Mouse (Mus musculus) ES-E14 (cell line): Measurements from ENCODE around the gene Prr15.

Experiments used
- CHD2 ChIP-seq: IDR thresholded peaks from 2 replicates; pipeline ENCODE4 v1.6.1; 2014; ENCODE audit warnings: mild to moderate bottlenecking, low read depth, low read length, inconsistent platforms
- MAFK ChIP-seq: IDR thresholded peaks from 2 replicates; pipeline ENCODE4 v1.6.1; 2014; ENCODE audit warnings: mild to moderate bottlenecking, low read depth, low read length, inconsistent platforms; ENCODE audit not compliant: insufficient read depth
- ZC3H11A ChIP-seq: IDR thresholded peaks from 2 replicates; pipeline ENCODE4 v1.6.1; 2012; ENCODE audit warnings: low read depth, mild to moderate bottlenecking, inconsistent platforms, low read length, borderline replicate concordance
- ZNF384 ChIP-seq: IDR thresholded peaks from 2 replicates; pipeline ENCODE4 v1.6.1; 2012; ENCODE audit warnings: low read depth, low read length, inconsistent platforms

DNA sequence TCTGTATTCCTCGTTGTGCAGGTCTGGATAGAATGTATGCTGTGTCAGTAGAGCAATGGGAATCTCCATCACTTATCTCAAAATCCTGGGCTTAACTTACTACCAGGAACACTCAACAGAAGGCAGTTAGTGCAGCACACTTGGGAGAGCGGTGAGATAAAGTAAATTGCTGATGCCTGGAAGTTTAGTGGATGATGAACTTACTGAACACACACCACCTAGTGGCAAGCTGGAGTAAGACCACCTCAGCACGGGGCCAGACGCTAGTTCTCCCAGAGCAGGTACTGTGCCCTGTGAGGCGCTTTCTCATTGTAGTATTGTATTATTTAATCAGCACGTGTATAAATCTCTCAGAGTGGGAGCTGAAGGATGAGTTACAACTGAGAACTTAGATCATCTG is 42.4 kb downstream of the Prr15 start:
- TF ChIP-seq MAFK (peak; percentile 65), ZC3H11A (peak; percentile 49; the same call in 1 of the 2 replicates), CHD2 (no peak), ZNF384 (no peak)
